Mouse (Mus musculus) kidney, adult 2 months (tissue): ENCODE measurements around the gene Mtfmt.

ENCODE experiments used
- CTCF ChIP-seq: fragments of 200-500 bp; conservative IDR thresholded peaks from 2 replicates; pipeline ENCODE4 v1.5.1; 2011; ENCODE audit warnings: low read depth, mild to moderate bottlenecking, control low read depth, low read length, moderate library complexity, mixed read lengths; ENCODE audit not compliant: insufficient read depth, insufficient read length
- POLR2A ChIP-seq: fragments of 200-500 bp; IDR thresholded peaks from one replicate; pipeline ENCODE4 v1.6.1; 2011; ENCODE audit warnings: low read depth, low read length, control low read depth

DNA sequence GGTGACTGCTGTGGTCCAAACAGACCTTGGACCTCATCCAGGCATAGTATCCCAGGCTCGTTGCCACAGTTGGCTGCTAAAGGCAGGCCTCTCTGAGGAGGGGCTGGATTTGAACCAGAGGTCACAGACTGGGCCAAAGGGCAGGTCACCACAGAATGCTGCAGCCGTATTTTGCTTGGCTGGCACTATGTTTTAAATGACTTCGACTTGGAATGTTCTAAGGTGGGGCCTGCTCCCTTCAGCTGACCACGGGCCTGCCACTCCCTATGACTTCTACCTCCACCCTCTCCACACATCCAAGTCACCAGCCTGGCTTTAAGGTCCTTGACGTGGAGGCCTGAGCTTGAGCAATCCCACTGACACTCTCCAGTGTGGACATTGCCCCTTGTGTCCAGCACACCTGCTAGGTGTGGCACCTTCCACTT, 26.7 kb upstream of the Mtfmt start:
- TF ChIP-seq POLR2A = no peak
- no peak for TF ChIP-seq CTCF
